Mouse (Mus musculus) heart, adult 2 months (tissue): Measurements from ENCODE around the gene Enpp1.

Experiments used
- CTCF ChIP-seq: fragments of 200-600 bp; IDR thresholded peaks from 2 replicates; pipeline ENCODE4 v1.8.1; 2022; ENCODE audit warnings: antibody characterized with exemption, mild to moderate bottlenecking, moderate library complexity
- EP300 ChIP-seq: fragments of 200-500 bp; IDR thresholded peaks from 2 replicates; pipeline ENCODE4 v1.6.1; 2011; ENCODE audit warnings: low read depth, low read length, control low read depth; ENCODE audit not compliant: insufficient read depth
- POLR2A ChIP-seq: fragments of 200-500 bp; IDR thresholded peaks from 2 replicates; pipeline ENCODE4 v1.6.1; 2011; ENCODE audit warnings: mild to moderate bottlenecking, low read depth, low read length, control low read depth; ENCODE audit not compliant: insufficient read depth

GRCm38 (mm10) chr10:24592318-24592717 is 119.6 kb downstream of the Enpp1 start:
- TF ChIP-seq CTCF (no peak), EP300 (no peak), POLR2A (no peak)
